Mouse (Mus musculus): ENCODE measurements around the gene Tnfrsf23. TPM values are rescaled to one million over a fixed set of nuclear protein-coding genes. Genes with fewer than 3 reads are reported as not detected.
"Not testable (repeated sequence)": the region's sequence is repeated elsewhere in the genome, so short reads cannot be mapped to it uniquely, and the experiment has no call there.

The Tnfrsf23 gene
- polyA plus RNA-seq, 1 experiment: 2.3 TPM

DNA sequence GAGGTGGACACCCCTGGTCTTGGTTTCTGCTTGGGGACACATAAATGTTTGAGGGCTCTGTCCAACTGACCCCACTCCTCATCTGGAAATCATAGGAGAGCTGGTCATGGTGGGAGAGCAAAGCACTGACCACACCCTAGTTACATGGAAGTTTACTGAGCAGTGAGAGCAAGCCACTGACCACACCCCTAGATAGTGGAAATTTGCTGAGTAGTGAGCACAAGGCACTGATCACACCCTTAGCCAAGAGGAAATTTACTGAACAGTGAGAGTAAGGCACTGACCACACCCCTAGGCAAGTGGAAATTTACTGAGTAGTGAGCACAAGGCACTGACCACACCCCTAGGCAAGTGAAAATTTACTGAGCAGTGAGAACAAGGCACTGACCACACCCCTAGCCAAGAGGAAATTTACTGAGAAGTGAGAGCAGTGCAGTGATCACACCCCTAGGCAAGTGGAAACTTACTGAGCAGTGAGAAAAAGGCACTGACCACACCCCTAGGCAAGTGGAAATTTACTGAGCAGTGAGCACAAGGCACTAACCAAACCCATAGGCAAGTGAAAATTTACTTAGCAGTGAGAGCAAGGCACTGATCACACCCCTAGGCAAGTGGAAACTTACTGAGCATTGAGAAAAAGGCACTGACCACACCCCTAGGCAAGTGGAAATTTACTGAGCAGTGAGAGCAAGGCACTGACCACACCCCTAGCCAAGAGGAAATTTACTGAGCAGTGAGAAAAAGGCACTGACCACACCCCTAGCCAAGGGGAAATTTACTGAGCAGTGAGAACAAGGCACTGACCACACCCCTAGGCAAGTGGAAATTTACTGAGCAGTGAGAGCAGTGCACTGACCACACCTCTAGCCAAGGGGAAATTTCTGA lies 19.0 kb downstream of the Tnfrsf23 start:
- TF ChIP-seq CTCF (IDR thresholded peaks at IDR 0.05; ENCODE audit: borderline replicate concordance, extremely low read depth, insufficient read depth, insufficient read length) (no peak), POLR2A (IDR thresholded peaks at IDR 0.05; ENCODE audit: borderline replicate concordance, extremely low read depth, insufficient read depth, insufficient read length, poor library complexity, severe bottlenecking) (no peak)
- no peak for DNase-seq (ENCODE audit: low read depth)

DNA sequence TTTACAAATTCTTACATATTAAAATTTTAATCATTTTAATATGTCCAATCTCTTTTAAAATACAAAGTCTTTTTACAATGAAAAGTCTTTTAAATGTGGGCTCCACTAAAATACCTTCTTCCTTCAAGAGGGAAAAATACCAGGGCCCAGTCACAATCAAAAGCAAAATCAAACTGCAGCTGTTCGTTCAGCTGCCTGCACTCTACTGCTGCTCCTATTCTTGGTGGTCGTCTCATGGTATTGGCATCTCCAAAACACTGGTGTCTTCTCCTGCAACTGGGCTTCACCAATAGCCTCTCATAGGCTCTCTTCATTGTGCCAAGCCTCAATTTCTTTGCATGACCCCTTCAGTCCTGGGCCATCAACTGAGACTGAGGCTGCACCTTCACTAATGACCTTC lies 22.2 kb downstream of the Tnfrsf23 start:
- TF ChIP-seq CTCF (IDR thresholded peaks at IDR 0.05; ENCODE audit: borderline replicate concordance, extremely low read depth, insufficient read depth, insufficient read length) (no peak), POLR2A (IDR thresholded peaks at IDR 0.05; ENCODE audit: borderline replicate concordance, extremely low read depth, insufficient read depth, insufficient read length, poor library complexity, severe bottlenecking) (no peak)

DNA sequence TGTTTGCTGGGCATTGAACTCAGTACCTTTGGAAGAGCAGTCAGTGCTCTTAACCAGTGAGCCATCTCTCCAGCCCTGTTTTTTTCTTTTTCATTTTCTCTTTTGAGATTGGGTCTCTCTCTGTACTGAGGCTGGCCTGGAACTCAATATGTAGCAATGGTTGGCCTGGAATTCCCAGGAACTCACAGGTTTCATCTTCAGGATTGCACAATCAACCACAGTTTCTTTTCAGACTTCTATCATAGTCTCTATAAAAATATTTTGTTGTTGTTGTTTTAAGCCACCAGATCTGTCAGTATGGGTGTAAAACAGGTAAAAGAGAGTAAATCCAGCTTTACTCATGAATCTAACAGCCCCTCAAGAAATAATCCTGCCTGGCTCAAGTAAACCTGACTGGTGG lies 24.9 kb downstream of the Tnfrsf23 start:
- no peak for TF ChIP-seq POLR2A (IDR thresholded peaks at IDR 0.05; ENCODE audit: borderline replicate concordance, extremely low read depth, insufficient read depth, insufficient read length, poor library complexity, severe bottlenecking)
- no peak for TF ChIP-seq CTCF (IDR thresholded peaks at IDR 0.05; ENCODE audit: borderline replicate concordance, extremely low read depth, insufficient read depth, insufficient read length)
- DNase-seq (ENCODE audit: low read depth): no peak

More for the DNA sequence above, 22.2 kb downstream of the Tnfrsf23 start:
- DNase-seq (ENCODE audit: low read depth): no peak

DNA sequence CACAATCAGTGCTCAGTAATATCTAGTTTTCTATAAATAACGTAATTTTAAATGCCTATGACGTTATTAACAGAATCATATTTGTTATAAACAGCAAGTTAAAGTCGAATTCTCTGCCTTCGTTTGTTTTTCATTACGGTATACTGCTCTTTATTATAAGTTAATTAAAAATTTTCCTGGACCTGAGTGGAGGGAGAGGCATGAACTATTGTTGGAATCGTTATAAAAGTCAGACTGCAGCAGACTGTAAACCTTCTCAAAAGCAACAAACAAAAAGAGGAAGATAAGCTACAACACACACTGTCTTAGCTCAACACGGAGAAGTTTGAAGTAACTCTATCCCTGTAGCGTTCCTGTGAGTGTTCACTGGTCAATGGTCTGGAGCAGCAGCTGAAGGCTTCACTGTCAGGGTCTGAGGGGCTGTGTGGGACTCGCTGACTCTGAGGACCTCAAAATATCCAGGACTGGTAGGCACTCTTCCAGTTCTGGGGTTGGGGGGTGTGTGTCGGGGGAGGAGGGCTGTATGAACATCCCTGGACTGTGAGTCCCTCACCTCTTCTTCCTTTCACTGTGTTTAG lies 35.8 kb downstream of the Tnfrsf23 start:
- DNase-seq (ENCODE audit: low read depth): not testable (repeated sequence)

- peak; percentile 94 for DNase-seq (ENCODE audit: low read depth)
These were observed 36.5 kb downstream of the Tnfrsf23 start, which contains the start of gene Tnfrsf22 for GRCm38 (mm10) chr7:143649034-143649768. TSS of gene Tnfrsf22 (minus strand) at chr7:143649661.

GRCm38 (mm10) chr7:143643949-143644348 lies 41.7 kb downstream of the Tnfrsf23 start:
- DNase-seq (ENCODE audit: low read depth): not testable (repeated sequence)

More at GRCm38 (mm10) chr7:143649034-143649768, 36.5 kb downstream of the Tnfrsf23 start, which contains the start of gene Tnfrsf22:
- TF ChIP-seq POLR2A (IDR thresholded peaks at IDR 0.05; ENCODE audit: borderline replicate concordance, extremely low read depth, insufficient read depth, insufficient read length, poor library complexity, severe bottlenecking) (0 out of 2 replicates have a peak, but pooled peaks have one; percentile 11), CTCF (IDR thresholded peaks at IDR 0.05; ENCODE audit: borderline replicate concordance, extremely low read depth, insufficient read depth, insufficient read length) (no peak)

DNA sequence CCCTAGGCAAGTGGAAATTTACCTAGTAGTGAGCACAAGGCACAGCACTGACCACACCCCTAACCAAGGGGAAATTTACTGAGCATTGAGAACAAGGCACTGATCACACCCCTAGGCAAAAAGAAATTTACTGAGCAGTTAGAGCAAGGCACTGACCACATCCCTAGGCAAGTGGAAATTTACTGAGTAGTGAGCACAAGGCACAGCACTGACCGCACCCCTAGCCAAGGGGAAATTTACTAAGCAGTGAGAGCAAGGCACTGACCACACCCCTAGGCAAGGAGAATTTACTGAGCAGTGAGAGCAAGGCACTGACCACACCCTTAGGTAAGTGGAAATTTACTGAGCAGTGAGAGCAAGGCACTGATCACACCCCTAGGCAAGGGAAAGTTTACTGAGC lies 49.0 kb downstream of the Tnfrsf23 start:
- TF ChIP-seq POLR2A (IDR thresholded peaks at IDR 0.05; ENCODE audit: borderline replicate concordance, extremely low read depth, insufficient read depth, insufficient read length, poor library complexity, severe bottlenecking): no peak
- no peak for TF ChIP-seq CTCF (IDR thresholded peaks at IDR 0.05; ENCODE audit: borderline replicate concordance, extremely low read depth, insufficient read depth, insufficient read length)
- no peak for DNase-seq (ENCODE audit: low read depth)

GRCm38 (mm10) chr7:143631503-143631902 lies 54.2 kb downstream of the Tnfrsf23 start:
- no peak for DNase-seq (ENCODE audit: low read depth)
- TF ChIP-seq CTCF (IDR thresholded peaks at IDR 0.05; ENCODE audit: borderline replicate concordance, extremely low read depth, insufficient read depth, insufficient read length) (no peak), POLR2A (IDR thresholded peaks at IDR 0.05; ENCODE audit: borderline replicate concordance, extremely low read depth, insufficient read depth, insufficient read length, poor library complexity, severe bottlenecking) (no peak)

DNA sequence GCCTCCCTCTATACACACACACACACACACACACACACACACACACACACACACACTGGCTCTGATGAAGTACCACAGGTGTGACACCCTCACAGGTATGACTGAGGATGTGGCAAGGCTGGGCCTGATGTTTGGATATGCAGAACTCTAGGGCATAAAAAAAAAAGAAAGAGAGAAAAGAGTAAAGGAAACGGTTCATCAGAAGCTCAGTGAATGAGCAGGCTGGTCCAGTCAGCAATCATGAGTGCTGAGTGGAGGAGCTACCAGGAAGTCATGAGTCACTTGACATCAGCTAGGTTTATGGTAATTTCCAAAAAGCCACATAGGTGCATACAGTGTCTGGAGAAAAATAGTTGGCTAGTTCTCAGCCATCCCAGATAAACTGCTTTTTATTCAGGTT lies 56.2 kb downstream of the Tnfrsf23 start:
- no peak for DNase-seq (ENCODE audit: low read depth)
- TF ChIP-seq POLR2A (IDR thresholded peaks at IDR 0.05; ENCODE audit: borderline replicate concordance, extremely low read depth, insufficient read depth, insufficient read length, poor library complexity, severe bottlenecking): no peak
- no peak for TF ChIP-seq CTCF (IDR thresholded peaks at IDR 0.05; ENCODE audit: borderline replicate concordance, extremely low read depth, insufficient read depth, insufficient read length)

DNA sequence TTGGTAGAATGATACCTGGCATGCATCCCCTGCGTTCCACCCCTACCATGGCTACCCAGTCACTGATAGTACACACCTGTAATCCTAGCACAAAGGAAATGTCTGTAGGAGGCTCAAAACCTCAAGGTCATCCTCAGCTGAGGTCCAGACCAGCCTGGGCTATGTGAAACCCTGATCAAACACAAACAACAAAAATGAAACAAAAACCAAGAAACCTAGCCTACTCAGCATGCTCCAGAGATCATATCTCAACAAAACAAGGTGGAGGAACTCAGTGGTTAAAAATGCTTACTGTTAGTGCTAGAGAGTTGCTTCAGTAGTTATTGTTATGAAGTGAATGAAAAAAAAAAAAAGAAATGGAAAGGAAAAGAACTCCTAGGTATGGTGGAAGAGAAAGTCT lies 57.1 kb downstream of the Tnfrsf23 start, which contains the start of gene Tnfrsf26:
Gene Tnfrsf26, minus strand, starts transcription at position 183 of the 400 bp plus-strand sequence.
- DNase-seq (ENCODE audit: low read depth): no peak
- no peak for TF ChIP-seq CTCF (IDR thresholded peaks at IDR 0.05; ENCODE audit: borderline replicate concordance, extremely low read depth, insufficient read depth, insufficient read length)
- TF ChIP-seq POLR2A (IDR thresholded peaks at IDR 0.05; ENCODE audit: borderline replicate concordance, extremely low read depth, insufficient read depth, insufficient read length, poor library complexity, severe bottlenecking): no peak

GRCm38 (mm10) chr7:143627555-143628286 lies 58.0 kb downstream of the Tnfrsf23 start:
- no peak for DNase-seq (ENCODE audit: low read depth)
- TF ChIP-seq CTCF (IDR thresholded peaks at IDR 0.05; ENCODE audit: borderline replicate concordance, extremely low read depth, insufficient read depth, insufficient read length): no peak
- TF ChIP-seq POLR2A (IDR thresholded peaks at IDR 0.05; ENCODE audit: borderline replicate concordance, extremely low read depth, insufficient read depth, insufficient read length, poor library complexity, severe bottlenecking): no peak
